In the genomic region with DNA sequence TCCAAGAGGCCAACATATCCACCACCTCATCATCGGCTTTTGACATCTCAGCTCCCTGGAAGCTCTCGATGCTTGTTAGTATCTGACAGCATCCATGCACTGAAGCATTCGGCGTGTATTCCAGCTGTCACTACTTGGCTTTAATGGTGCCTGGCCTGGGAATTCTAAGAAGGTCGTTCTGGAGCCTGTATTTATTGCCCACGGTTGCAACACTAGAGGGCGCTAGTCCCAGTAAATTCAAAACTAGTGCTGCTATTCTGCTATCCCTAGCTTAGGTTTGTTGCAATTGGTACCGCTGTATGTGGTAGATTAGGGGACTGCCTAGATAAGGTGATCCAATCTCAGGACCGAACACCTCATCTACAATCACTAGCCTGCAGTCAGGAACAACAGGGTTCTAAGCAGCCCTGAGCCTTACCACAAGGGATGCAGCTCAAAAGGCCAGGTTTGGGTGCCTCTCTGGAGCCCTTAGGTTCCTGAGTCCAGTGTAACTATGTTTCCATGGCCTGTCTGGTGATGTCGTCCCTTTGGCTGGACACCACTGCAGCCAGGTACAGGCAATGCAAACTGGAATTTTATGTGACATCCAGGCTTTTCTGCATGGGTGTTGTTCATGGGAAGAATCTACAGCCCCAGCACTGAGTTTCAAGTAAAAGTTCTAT, we compare ENCODE assay signal across 8 mouse cellular contexts.
A peak's percentile ranks its signal among the peaks of the same experiment; 100 is the strongest.
DNase-seq lines count a peak whose midpoint lies in the region; TF ChIP-seq lines count a peak whose summit lies in the region.

No protein-coding gene starts in this region.

- no peaks in the 10 kb centered on the region for H3K4me1 ChIP-seq in E14TG2a.4 (replicated peaks; ENCODE audit: low read depth, low read length)

- DNase-seq in left cerebral cortex, postnatal 4 days, result peak; percentile 41
- no peak for DNase-seq in left cerebral cortex, adult 8-10 months (ENCODE audit: low spot score in 2 of 2)
- peak; percentile 10 for DNase-seq in adrenal gland, adult 8-10 months
- peak; percentile 45 to 48 for DNase-seq in gastrocnemius, adult 8-10 months (ENCODE audit: low spot score in 2 of 2)
- peak; percentile 50 to 77 for DNase-seq in kidney, postnatal 36 days
- peak; percentile 73 for DNase-seq in retina, embryonic 14.5 days (ENCODE audit: low spot score)
- DNase-seq in layer of hippocampus, adult 9-11 months, result no peak

- no peak overlapping the region for H3K4me3 ChIP-seq in E14TG2a.4 (replicated peaks; ENCODE audit: low read length)

- no peaks in the 10 kb centered on the region for H3K36me3 ChIP-seq in E14TG2a.4 (ENCODE audit: insufficient read depth, low read length)

- intact Hi-C loops in left cerebral cortex, postnatal 4 days (cut with DNase I), result no loop called here

- peak; percentile 53 for TF ChIP-seq CTCF in E14TG2a.4 (conservative IDR thresholded peaks at IDR 0.05; ENCODE audit: low read length)

- no peaks in the 10 kb centered on the region for H3K9me3 ChIP-seq in E14TG2a.4 (ENCODE audit: low read length)

- H3K27me3 ChIP-seq in E14TG2a.4 (ENCODE audit: insufficient read depth, low read length), result no peaks in the 10 kb centered on the region

Comparison
In these comparisons a context has a peak if more than half of its experiments do, and no peak if none do; other contexts are left out.
1. DNase-seq: peak in left cerebral cortex, postnatal 4 days (single experiment), adrenal gland, adult 8-10 months (single experiment), gastrocnemius, adult 8-10 months (2 of 2), kidney, postnatal 36 days (2 of 2) and retina, embryonic 14.5 days (single experiment); none in left cerebral cortex, adult 8-10 months (0 of 2) and layer of hippocampus, adult 9-11 months (single experiment).